Mouse (Mus musculus): Measurements from ENCODE around the gene Cetn4.

Gene Cetn4

GRCm38 (mm10) chr3:37302685-37303084 lies 9.8 kb downstream of the Cetn4 start:
- no peak for DNase-seq (ENCODE audit: low spot score in 2 of 2)

GRCm38 (mm10) chr3:37299470-37299869 lies 13.0 kb downstream of the Cetn4 start:
- DNase-seq (ENCODE audit: low spot score in 2 of 2): no peak

- DNase-seq (ENCODE audit: low spot score in 2 of 2): no peak
Measured at GRCm38 (mm10) chr3:37292654-37293053, 19.9 kb downstream of the Cetn4 start.

GRCm38 (mm10) chr3:37291929-37292328 lies 20.6 kb downstream of the Cetn4 start:
- no peak for DNase-seq (ENCODE audit: low spot score in 2 of 2)

- no peak for DNase-seq (ENCODE audit: low spot score in 2 of 2)
Measured at GRCm38 (mm10) chr3:37290881-37291541, 21.5 kb downstream of the Cetn4 start.

GRCm38 (mm10) chr3:37289237-37289636 lies 23.3 kb downstream of the Cetn4 start:
- no peak for DNase-seq (ENCODE audit: low spot score in 2 of 2)

GRCm38 (mm10) chr3:37283234-37283633 lies 29.3 kb downstream of the Cetn4 start:
- DNase-seq (ENCODE audit: low spot score in 2 of 2): no peak

GRCm38 (mm10) chr3:37282299-37282922 lies 30.1 kb downstream of the Cetn4 start:
- DNase-seq (ENCODE audit: low spot score in 2 of 2): no peak

GRCm38 (mm10) chr3:37280871-37281270 lies 31.6 kb downstream of the Cetn4 start:
- DNase-seq (ENCODE audit: low spot score in 2 of 2): no peak

- DNase-seq (ENCODE audit: low spot score in 2 of 2): no peak
Measured at GRCm38 (mm10) chr3:37280221-37280620, 32.3 kb downstream of the Cetn4 start.

GRCm38 (mm10) chr3:37274661-37275060 lies 37.8 kb downstream of the Cetn4 start:
- DNase-seq (ENCODE audit: low spot score in 2 of 2): no peak

GRCm38 (mm10) chr3:37273092-37273491 lies 39.4 kb downstream of the Cetn4 start:
- no peak for DNase-seq (ENCODE audit: low spot score in 2 of 2)

GRCm38 (mm10) chr3:37271209-37271608 lies 41.3 kb downstream of the Cetn4 start:
- peak; percentile 55 to 60 for DNase-seq (ENCODE audit: low spot score in 2 of 2)

- DNase-seq (ENCODE audit: low spot score in 2 of 2): no peak
Measured at GRCm38 (mm10) chr3:37269926-37270325, 42.6 kb downstream of the Cetn4 start.

- no peak for DNase-seq (ENCODE audit: low spot score in 2 of 2)
Measured at GRCm38 (mm10) chr3:37268338-37268737, 44.2 kb downstream of the Cetn4 start.

GRCm38 (mm10) chr3:37259331-37259999 lies 53.0 kb downstream of the Cetn4 start:
- peak; percentile 23 to 30 for DNase-seq (ENCODE audit: low spot score in 2 of 2)

- no peak for DNase-seq (ENCODE audit: low spot score in 2 of 2)
Measured at GRCm38 (mm10) chr3:37257776-37258175, 54.7 kb downstream of the Cetn4 start.

Measured in frontal cortex, postnatal 25 days (tissue).